Mouse (Mus musculus): ENCODE data around the gene Olfr688. TPM values are rescaled to one million over a fixed set of nuclear protein-coding genes. Genes with fewer than 3 reads are reported as not detected.

The Olfr688 gene
- polyA plus RNA-seq, 1 experiment = not detected

Other genes with a start within 250 kb of the Olfr688 start
- not detected for gene Olfr677, start 236.7 kb upstream of the Olfr688 start, polyA plus RNA-seq (2012; fragmentation: generic; extraction: Trizol)
- not detected for gene Olfr678, start 223.6 kb upstream of the Olfr688 start, polyA plus RNA-seq (2012; fragmentation: generic; extraction: Trizol)
- gene Olfr679, start 206.9 kb upstream of the Olfr688 start, polyA plus RNA-seq (2012; fragmentation: generic; extraction: Trizol) = not detected
- gene Olfr680-ps1, start 195.3 kb upstream of the Olfr688 start, polyA plus RNA-seq (2012; fragmentation: generic; extraction: Trizol) = not detected
- not detected for gene Olfr681, start 171.3 kb upstream of the Olfr688 start, polyA plus RNA-seq (2012; fragmentation: generic; extraction: Trizol)
- not detected for gene Olfr683, start 141.1 kb upstream of the Olfr688 start, polyA plus RNA-seq (2012; fragmentation: generic; extraction: Trizol)
- gene Olfr684, start 124.4 kb upstream of the Olfr688 start, polyA plus RNA-seq (2012; fragmentation: generic; extraction: Trizol) = not detected
- gene Olfr685, start 102.1 kb upstream of the Olfr688 start, polyA plus RNA-seq (2012; fragmentation: generic; extraction: Trizol) = not detected
- gene Olfr686, start 80.6 kb upstream of the Olfr688 start, polyA plus RNA-seq (2012; fragmentation: generic; extraction: Trizol) = not detected
- not detected for gene Olfr689, start 23.1 kb downstream of the Olfr688 start, polyA plus RNA-seq (2012; fragmentation: generic; extraction: Trizol)
- gene Olfr690, start 46.0 kb downstream of the Olfr688 start, polyA plus RNA-seq (2012; fragmentation: generic; extraction: Trizol) = not detected
- not detected for gene Olfr691, start 54.2 kb downstream of the Olfr688 start, polyA plus RNA-seq (2012; fragmentation: generic; extraction: Trizol)
- gene Olfr692, start 80.1 kb downstream of the Olfr688 start, polyA plus RNA-seq (2012; fragmentation: generic; extraction: Trizol) = not detected
- gene Gm5901, start 86.9 kb downstream of the Olfr688 start, polyA plus RNA-seq (2012; fragmentation: generic; extraction: Trizol) = not detected
- 16.4 TPM for gene Fam160a2, start 112.0 kb downstream of the Olfr688 start, polyA plus RNA-seq (2012; fragmentation: generic; extraction: Trizol)
- 0.05 TPM for gene Cnga4, start 116.5 kb downstream of the Olfr688 start, polyA plus RNA-seq (2012; fragmentation: generic; extraction: Trizol)
- not detected for gene Cckbr, start 137.6 kb downstream of the Olfr688 start, polyA plus RNA-seq (2012; fragmentation: generic; extraction: Trizol)
- 88.4 TPM for gene Cavin3, start 194.2 kb downstream of the Olfr688 start, polyA plus RNA-seq (2012; fragmentation: generic; extraction: Trizol)

Data from myocyte (in vitro differentiated cells).